Mouse (Mus musculus) ES-E14 (cell line): ENCODE data around the gene Cib2.
A peak's percentile ranks its signal among the peaks of the same experiment; 100 is the strongest.

Source experiments
- HCFC1 ChIP-seq: IDR thresholded peaks from 2 replicates; pipeline ENCODE4 v1.6.1; 2012; ENCODE audit warnings: low read length, inconsistent platforms, borderline replicate concordance; ENCODE audit not compliant: insufficient read depth
- MAFK ChIP-seq: IDR thresholded peaks from 2 replicates; pipeline ENCODE4 v1.6.1; 2014; ENCODE audit warnings: mild to moderate bottlenecking, low read depth, low read length, inconsistent platforms; ENCODE audit not compliant: insufficient read depth
- ZNF384 ChIP-seq: IDR thresholded peaks from 2 replicates; pipeline ENCODE4 v1.6.1; 2012; ENCODE audit warnings: low read depth, low read length, inconsistent platforms

- TF ChIP-seq ZNF384 (peak; percentile 87), MAFK (no peak), HCFC1 (no peak)
These were observed 998 bp upstream of the Cib2 start for GRCm38 (mm10) chr9:54560831-54561601.
